Mouse (Mus musculus) intestine, embryonic 15.5 days (tissue): Measurements from ENCODE around the gene Usb1. TPM values are rescaled to one million over a fixed set of nuclear protein-coding genes. Genes with fewer than 3 reads are reported as not detected.
"Not testable (repeated sequence)": the region's sequence is repeated elsewhere in the genome, so short reads cannot be mapped to it uniquely, and the experiment has no call there.

ENCODE experiments used
- ATAC-seq: fragments of 200-750 bp; cut with Nextera tagmentation; 2 replicates; pipeline ENCODE4 v1.8.0; 2017; ENCODE audit warnings: moderate TSS enrichment, moderate library complexity
- H3K27ac ChIP-seq: fragments of 300-500 bp; sonication (generic); 2 replicates; pipeline ENCODE4 v1.5.1; 2015; ENCODE audit warnings: mild to moderate bottlenecking, inconsistent platforms
- H3K27me3 ChIP-seq: fragments of 300-500 bp; sonication (generic); replicated peaks from 2 replicates; pipeline ENCODE4 v1.6.1; 2015; ENCODE audit warnings: inconsistent platforms
- H3K36me3 ChIP-seq: fragments of 300-500 bp; sonication (generic); 2 replicates; pipeline ENCODE4 v1.6.1; 2015; ENCODE audit warnings: inconsistent platforms
- H3K4me1 ChIP-seq: fragments of 300-500 bp; sonication (generic); replicated peaks from 2 replicates; pipeline ENCODE4 v1.6.1; 2015; ENCODE audit warnings: inconsistent platforms
- H3K4me2 ChIP-seq: fragments of 300-500 bp; sonication (generic); replicated peaks from 2 replicates; pipeline ENCODE4 v1.6.1; 2015; ENCODE audit warnings: mild to moderate bottlenecking, inconsistent platforms
- H3K4me3 ChIP-seq: fragments of 300-500 bp; sonication (generic); replicated peaks from 2 replicates; pipeline ENCODE4 v1.5.1; 2015; ENCODE audit warnings: inconsistent platforms
- H3K9ac ChIP-seq: fragments of 300-500 bp; sonication (generic); 2 replicates; pipeline ENCODE4 v1.6.1; 2015; ENCODE audit warnings: inconsistent platforms
- H3K9me3 ChIP-seq: fragments of 300-500 bp; sonication (generic); 2 replicates; pipeline ENCODE4 v1.6.1; 2016; ENCODE audit warnings: inconsistent platforms
- WGBS: fragments of 180-500 bp; shearing (Covaris S2); methylation state at CpG from one replicate; pipeline ENCODE4 v1.1.7; 2015; 5-methylcytosine and 5-hydroxymethylcytosine counted together
- polyA plus RNA-seq: library from polyadenylated mRNA; unstranded; fragments of >200 nt; fragmentation: Nextera tagmentation; extraction: Ambion mirVana; gene quantifications from 2 replicates; pipeline ENCODE4 v1.2.1, GENCODE M21; 2015

The Usb1 gene
- polyA plus RNA-seq, 1 experiment from 2014 or later: 40.1 TPM

GRCm38 (mm10) chr8:95378928-95379327, 46.8 kb downstream of the Usb1 start:
- H3K36me3 ChIP-seq, H3K9me3 ChIP-seq, H3K9ac ChIP-seq, H3K4me2 ChIP-seq, H3K27ac ChIP-seq, H3K27me3 ChIP-seq, H3K4me3 ChIP-seq, ATAC-seq: not testable (repeated sequence)
- peaks cover 20% of the 10 kb centered on the region for H3K4me1 ChIP-seq
- 95% methylated on average over 11 of the region's 11 CpGs for WGBS

GRCm38 (mm10) chr8:95380953-95381352, 48.9 kb downstream of the Usb1 start:
- no peaks in the 10 kb centered on the region for H3K9me3 ChIP-seq
- ATAC-seq: no peak
- no peaks in the 10 kb centered on the region for H3K36me3 ChIP-seq
- no peaks in the 10 kb centered on the region for H3K27me3 ChIP-seq
- no peak overlapping the region for H3K4me2 ChIP-seq
- H3K4me1 ChIP-seq: peaks cover 20% of the 10 kb centered on the region
- H3K9ac ChIP-seq: no peak overlapping the region
- no peak overlapping the region for H3K27ac ChIP-seq
- H3K4me3 ChIP-seq: no peak overlapping the region

DNA sequence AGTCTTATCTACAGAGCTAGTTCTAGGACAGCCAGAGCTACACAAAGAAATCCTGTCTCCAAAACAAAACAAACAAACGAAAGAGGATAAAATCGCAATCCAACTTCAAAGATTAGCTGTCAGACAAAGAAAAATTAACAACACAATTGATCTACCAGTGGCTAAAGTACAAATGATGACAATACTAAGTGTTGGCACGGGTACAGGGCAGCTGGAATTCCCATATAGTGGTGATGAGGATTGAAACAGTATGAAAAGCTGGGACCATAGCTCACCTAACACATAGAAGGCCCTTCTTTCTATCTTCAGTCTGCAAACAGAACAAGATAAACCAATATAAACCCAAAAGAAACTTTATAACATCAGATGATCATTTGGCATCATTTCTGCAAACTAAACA, 49.5 kb downstream of the Usb1 start:
- no peak for ATAC-seq
- no peak overlapping the region for H3K4me3 ChIP-seq
- peaks cover 14% of the 10 kb centered on the region for H3K4me1 ChIP-seq
- no peak overlapping the region for H3K9ac ChIP-seq
- H3K27me3 ChIP-seq: no peaks in the 10 kb centered on the region
- no peak overlapping the region for H3K27ac ChIP-seq
- no peaks in the 10 kb centered on the region for H3K9me3 ChIP-seq
- no peak overlapping the region for H3K4me2 ChIP-seq
- WGBS: 81% methylated on average over 3 of the region's 3 CpGs
- no peaks in the 10 kb centered on the region for H3K36me3 ChIP-seq

GRCm38 (mm10) chr8:95384501-95384900, 52.4 kb downstream of the Usb1 start:
- 72% methylated on average over 3 of the region's 3 CpGs for WGBS
- no peak overlapping the region for H3K4me3 ChIP-seq
- H3K9me3 ChIP-seq: no peaks in the 10 kb centered on the region
- no peaks in the 10 kb centered on the region for H3K4me1 ChIP-seq
- H3K36me3 ChIP-seq: no peaks in the 10 kb centered on the region
- H3K4me2 ChIP-seq: no peak overlapping the region
- no peak for ATAC-seq
- no peak overlapping the region for H3K9ac ChIP-seq
- H3K27me3 ChIP-seq: no peaks in the 10 kb centered on the region
- no peak overlapping the region for H3K27ac ChIP-seq

DNA sequence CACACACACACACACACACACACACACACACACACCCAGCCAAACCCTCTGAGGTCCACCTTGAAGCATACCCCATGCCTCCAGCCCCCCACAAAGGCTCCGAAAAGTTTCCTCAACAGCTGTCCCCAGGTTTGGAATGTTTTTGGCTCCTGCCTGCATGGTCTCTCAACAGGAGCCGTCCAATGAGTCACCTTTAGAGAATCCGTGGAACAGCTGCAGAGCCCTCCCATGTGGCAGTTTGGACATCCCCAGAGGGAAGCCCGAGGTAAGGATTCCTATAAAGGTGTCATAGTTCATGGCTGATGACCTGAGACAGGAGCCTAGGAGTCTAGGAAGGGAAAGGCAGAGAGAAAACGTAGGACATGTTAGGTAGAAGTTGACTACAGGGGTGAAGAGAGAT, 54.0 kb downstream of the Usb1 start:
- ATAC-seq: no peak
- Histone ChIP-seq H3K9ac (no peak overlapping the region), H3K4me1 (no peaks in the 10 kb centered on the region), H3K9me3 (no peaks in the 10 kb centered on the region), H3K27ac (no peak overlapping the region), H3K4me2 (no peak overlapping the region), H3K36me3 (no peaks in the 10 kb centered on the region), H3K4me3 (no peak overlapping the region), H3K27me3 (no peaks in the 10 kb centered on the region)
- WGBS: 72% methylated on average over 5 of the region's 5 CpGs

DNA sequence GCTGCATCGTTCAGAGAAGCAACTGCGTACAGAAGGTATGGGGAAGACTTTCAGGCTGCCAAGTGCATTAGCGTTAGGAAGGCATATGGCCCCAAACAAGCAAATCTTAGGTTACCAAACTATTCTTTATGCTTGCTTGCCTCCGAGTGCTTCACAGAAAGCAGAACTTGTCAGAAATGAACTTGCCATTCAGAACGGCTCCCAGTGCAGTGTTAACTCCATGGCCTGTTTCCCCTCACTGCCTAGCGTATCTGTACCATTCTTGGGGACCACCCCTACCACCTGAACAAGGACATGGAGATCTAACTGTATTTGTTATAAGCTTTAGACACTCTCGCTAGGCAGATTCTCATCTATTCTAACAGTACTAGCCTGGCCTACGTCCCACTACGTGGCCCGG, 55.1 kb downstream of the Usb1 start:
- H3K9me3 ChIP-seq: no peaks in the 10 kb centered on the region
- ATAC-seq: no peak
- H3K4me3 ChIP-seq: no peak overlapping the region
- H3K4me2 ChIP-seq: no peak overlapping the region
- H3K4me1 ChIP-seq: no peaks in the 10 kb centered on the region
- H3K9ac ChIP-seq: no peak overlapping the region
- H3K36me3 ChIP-seq: no peaks in the 10 kb centered on the region
- H3K27me3 ChIP-seq: no peaks in the 10 kb centered on the region
- 88% methylated on average over 10 of the region's 10 CpGs for WGBS
- no peak overlapping the region for H3K27ac ChIP-seq

DNA sequence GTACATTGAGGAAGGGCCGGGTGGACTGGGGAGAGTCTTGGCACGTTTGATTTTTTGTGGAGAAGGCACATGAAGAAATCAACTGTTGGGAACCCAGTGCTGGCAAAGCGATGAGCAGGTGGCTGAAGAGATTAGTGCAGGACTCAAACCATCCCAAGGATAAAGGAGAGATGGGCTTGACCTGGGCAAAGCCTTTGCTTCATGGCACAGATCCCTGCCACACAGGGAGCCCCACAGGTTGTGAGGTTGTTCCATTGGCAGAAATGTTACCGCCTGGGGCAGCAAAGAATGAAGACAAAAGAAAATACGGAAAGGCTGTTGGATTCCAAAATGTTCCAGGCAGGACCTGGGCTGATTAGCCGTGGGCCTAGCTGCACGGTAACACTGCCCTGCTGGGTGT, 55.9 kb downstream of the Usb1 start:
- no peaks in the 10 kb centered on the region for H3K27me3 ChIP-seq
- WGBS: 86% methylated on average over 7 of the region's 7 CpGs
- no peak overlapping the region for H3K4me2 ChIP-seq
- no peaks in the 10 kb centered on the region for H3K9me3 ChIP-seq
- no peak overlapping the region for H3K27ac ChIP-seq
- ATAC-seq: no peak
- H3K4me1 ChIP-seq: no peaks in the 10 kb centered on the region
- no peak overlapping the region for H3K9ac ChIP-seq
- H3K36me3 ChIP-seq: no peaks in the 10 kb centered on the region
- H3K4me3 ChIP-seq: no peak overlapping the region

DNA sequence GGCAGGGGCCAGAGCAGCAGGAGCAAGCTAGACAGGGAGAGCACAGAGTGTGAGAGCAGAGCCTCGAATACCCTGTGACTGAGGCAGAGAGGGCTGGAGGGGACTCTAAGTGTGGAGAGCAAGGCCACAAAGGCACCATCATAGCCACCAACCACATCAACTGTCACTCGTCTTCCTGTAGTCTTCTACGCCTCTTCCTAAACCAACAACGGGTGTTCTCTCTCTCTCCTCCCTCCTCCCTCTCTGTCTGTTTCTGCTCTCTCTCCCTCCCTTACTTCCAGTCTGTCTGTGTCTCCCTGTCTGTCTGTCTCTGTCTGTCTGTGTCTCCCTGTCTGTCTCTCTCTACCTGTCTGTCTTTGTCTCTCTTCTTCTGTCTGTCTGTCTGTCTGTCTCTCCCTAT, 58.2 kb downstream of the Usb1 start:
- Histone ChIP-seq H3K4me3 (no peak overlapping the region), H3K9me3 (no peaks in the 10 kb centered on the region), H3K27ac (no peak overlapping the region), H3K4me2 (no peak overlapping the region), H3K9ac (no peak overlapping the region), H3K4me1 (peaks cover 5% of the 10 kb centered on the region), H3K36me3 (no peaks in the 10 kb centered on the region), H3K27me3 (no peaks in the 10 kb centered on the region)
- WGBS: 39% methylated on average over 4 of the region's 4 CpGs
- no peak for ATAC-seq

DNA sequence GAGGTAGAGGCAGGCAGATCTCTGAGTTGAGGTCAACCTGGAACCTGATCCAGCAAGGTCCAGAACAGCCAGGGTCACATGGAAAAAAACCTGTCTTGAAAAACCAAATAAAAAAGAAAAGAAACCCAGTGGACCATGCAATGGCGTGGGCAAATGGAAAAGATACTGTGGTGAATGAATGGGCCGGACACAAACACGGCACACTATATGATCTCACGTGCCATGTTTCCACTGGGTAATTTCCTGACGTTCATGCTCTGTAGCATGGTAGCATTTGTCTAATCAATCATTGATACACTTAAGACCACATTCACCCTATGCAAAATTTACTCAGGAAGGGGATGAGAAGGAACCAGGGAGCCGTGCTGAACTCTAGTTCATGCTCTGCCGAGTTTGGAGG, 59.0 kb downstream of the Usb1 start:
- no peak overlapping the region for H3K27ac ChIP-seq

GRCm38 (mm10) chr8:95392604-95393003, 60.5 kb downstream of the Usb1 start:
- WGBS: 78% methylated on average over 5 of the region's 5 CpGs
- Histone ChIP-seq H3K27ac (peak overlapping the region; percentile 44), H3K4me3 (no peak overlapping the region), H3K9ac (no peak overlapping the region), H3K4me1 (peaks cover 20% of the 10 kb centered on the region), H3K4me2 (no peak overlapping the region), H3K9me3 (no peaks in the 10 kb centered on the region), H3K36me3 (no peaks in the 10 kb centered on the region), H3K27me3 (no peaks in the 10 kb centered on the region)
- ATAC-seq: no peak

More for the DNA sequence above, 59.0 kb downstream of the Usb1 start:
- no peak overlapping the region for H3K4me3 ChIP-seq
- H3K36me3 ChIP-seq: no peaks in the 10 kb centered on the region
- no peak for ATAC-seq
- peaks cover 8% of the 10 kb centered on the region for H3K4me1 ChIP-seq
- H3K9ac ChIP-seq: no peak overlapping the region
- no peaks in the 10 kb centered on the region for H3K9me3 ChIP-seq
- WGBS: 72% methylated on average over 7 of the region's 7 CpGs
- H3K27me3 ChIP-seq: no peaks in the 10 kb centered on the region
- no peak overlapping the region for H3K4me2 ChIP-seq

- Histone ChIP-seq H3K27me3 (no peaks in the 10 kb centered on the region), H3K4me3 (no peak overlapping the region), H3K4me2 (0 out of 2 replicates have a peak overlapping the region, but pooled peaks have one; percentile 9), H3K36me3 (no peaks in the 10 kb centered on the region), H3K9me3 (no peaks in the 10 kb centered on the region), H3K9ac (no peak overlapping the region), H3K4me1 (peaks cover 20% of the 10 kb centered on the region), H3K27ac (peak overlapping the region; percentile 27; the same call in 1 of the 2 replicates)
- peak; percentile 23; the same call in 1 of the 2 replicates for ATAC-seq
- 34% methylated on average over 8 of the region's 8 CpGs for WGBS
These were observed 63.3 kb downstream of the Usb1 start for GRCm38 (mm10) chr8:95395186-95395918.

DNA sequence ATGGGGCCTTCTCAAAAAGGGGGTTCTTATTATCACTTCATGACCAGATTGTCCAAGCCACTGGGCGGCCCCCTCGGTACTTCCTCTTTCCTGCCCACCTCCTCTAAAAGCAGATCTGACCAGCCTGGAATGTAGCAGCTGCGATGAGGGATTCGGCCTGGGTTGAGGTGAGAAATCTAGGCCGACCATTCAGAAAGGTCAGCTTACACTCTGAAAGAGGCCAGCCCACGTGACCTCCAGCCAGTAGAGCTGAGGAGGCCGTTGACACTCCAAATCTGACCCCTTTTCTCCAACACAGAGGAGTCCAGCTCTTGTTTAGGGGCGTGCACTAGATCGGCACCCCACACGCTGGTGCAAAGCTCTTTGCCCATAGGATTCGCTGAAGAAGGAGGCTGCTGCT, 64.7 kb downstream of the Usb1 start:
- Histone ChIP-seq H3K4me3 (no peak overlapping the region), H3K9ac (no peak overlapping the region), H3K27ac (peak overlapping the region; percentile 11; the same call in 1 of the 2 replicates), H3K4me1 (peaks cover 20% of the 10 kb centered on the region), H3K27me3 (no peaks in the 10 kb centered on the region), H3K4me2 (no peak overlapping the region), H3K36me3 (no peaks in the 10 kb centered on the region), H3K9me3 (no peaks in the 10 kb centered on the region)
- 61% methylated on average over 11 of the region's 11 CpGs for WGBS
- no peak for ATAC-seq
